Mouse (Mus musculus): ENCODE results near the gene Auts2. TPM values are rescaled to one million over a fixed set of nuclear protein-coding genes. Genes with fewer than 3 reads are reported as not detected.

Auts2 gene
- polyA plus RNA-seq, 1 experiment from 2014 or later, result 27.7 TPM

GRCm38 (mm10) chr5:131616113-131616876 lies 926.8 kb downstream of the Auts2 start:
- WGBS, result 2% methylated on average over 40 of the region's 40 CpGs
- Histone ChIP-seq H3K27me3 (peaks cover 44% of the 10 kb centered on the region), H3K27ac (no peak overlapping the region), H3K9ac (no peak overlapping the region), H3K4me3 (replicated peaks) (peak overlapping the region; percentile 39), H3K9me3 (replicated peaks) (no peaks in the 10 kb centered on the region), H3K36me3 (no peaks in the 10 kb centered on the region), H3K4me1 (peaks cover 17% of the 10 kb centered on the region), H3K4me2 (peak overlapping the region; percentile 76)
- peak; percentile 73 for ATAC-seq (replicated peaks; ENCODE audit: low FRiP score)

- H3K4me1 ChIP-seq, result peaks cover 26% of the 10 kb centered on the region
- H3K36me3 ChIP-seq, result no peaks in the 10 kb centered on the region
- H3K9me3 ChIP-seq (replicated peaks), result no peaks in the 10 kb centered on the region
- 85% methylated on average over 2 of the region's 2 CpGs for WGBS
- peaks cover 48% of the 10 kb centered on the region for H3K27me3 ChIP-seq
- H3K4me2 ChIP-seq, result no peak overlapping the region
- H3K4me3 ChIP-seq (replicated peaks), result no peak overlapping the region
- no peak overlapping the region for H3K27ac ChIP-seq
- ATAC-seq (replicated peaks; ENCODE audit: low FRiP score), result no peak
- H3K9ac ChIP-seq, result no peak overlapping the region
Observed at GRCm38 (mm10) chr5:131614238-131614637, 928.9 kb downstream of the Auts2 start.

- H3K9me3 ChIP-seq (replicated peaks), result no peaks in the 10 kb centered on the region
- no peaks in the 10 kb centered on the region for H3K36me3 ChIP-seq
- 73% methylated on average over 3 of the region's 3 CpGs for WGBS
- no peak overlapping the region for H3K4me3 ChIP-seq (replicated peaks)
- H3K9ac ChIP-seq, result no peak overlapping the region
- H3K4me2 ChIP-seq, result no peak overlapping the region
- H3K27ac ChIP-seq, result no peak overlapping the region
- H3K27me3 ChIP-seq, result peaks cover 41% of the 10 kb centered on the region
- H3K4me1 ChIP-seq, result peaks cover 26% of the 10 kb centered on the region
- ATAC-seq (replicated peaks; ENCODE audit: low FRiP score), result no peak
Observed at GRCm38 (mm10) chr5:131613301-131613700, 929.8 kb downstream of the Auts2 start.

- H3K9ac ChIP-seq, result no peak overlapping the region
- WGBS, result 53% methylated on average over 10 of the region's 10 CpGs
- no peak overlapping the region for H3K27ac ChIP-seq
- H3K36me3 ChIP-seq, result no peaks in the 10 kb centered on the region
- ATAC-seq (replicated peaks; ENCODE audit: low FRiP score), result no peak
- peaks cover 13% of the 10 kb centered on the region for H3K4me1 ChIP-seq
- H3K9me3 ChIP-seq (replicated peaks), result no peaks in the 10 kb centered on the region
- no peak overlapping the region for H3K4me3 ChIP-seq (replicated peaks)
- H3K27me3 ChIP-seq, result peaks cover 20% of the 10 kb centered on the region
- H3K4me2 ChIP-seq, result no peak overlapping the region
Observed at GRCm38 (mm10) chr5:131610702-131611101, 932.4 kb downstream of the Auts2 start.

- Histone ChIP-seq H3K4me2 (no peak overlapping the region), H3K9me3 (replicated peaks) (no peaks in the 10 kb centered on the region), H3K9ac (no peak overlapping the region), H3K4me3 (replicated peaks) (no peak overlapping the region), H3K27me3 (0 out of 2 replicates have a peak, but pooled peaks cover 8% of the 10 kb centered on the region), H3K27ac (no peak overlapping the region), H3K4me1 (peaks cover 21% of the 10 kb centered on the region), H3K36me3 (no peaks in the 10 kb centered on the region)
- no peak for ATAC-seq (replicated peaks; ENCODE audit: low FRiP score)
- WGBS, result 89% methylated on average over 5 of the region's 5 CpGs
Observed at GRCm38 (mm10) chr5:131606786-131607185, 936.4 kb downstream of the Auts2 start.

GRCm38 (mm10) chr5:131601934-131602692 lies 941.0 kb downstream of the Auts2 start:
- no peak overlapping the region for H3K4me3 ChIP-seq (replicated peaks)
- H3K4me2 ChIP-seq, result no peak overlapping the region
- peak; percentile 80 for ATAC-seq (replicated peaks; ENCODE audit: low FRiP score)
- 36% methylated on average over 7 of the region's 7 CpGs for WGBS
- no peaks in the 10 kb centered on the region for H3K9me3 ChIP-seq (replicated peaks)
- H3K4me1 ChIP-seq, result peaks cover 24% of the 10 kb centered on the region
- H3K9ac ChIP-seq, result no peak overlapping the region
- H3K27ac ChIP-seq, result no peak overlapping the region
- H3K27me3 ChIP-seq, result peaks cover 22% of the 10 kb centered on the region; the same call in 1 of the 2 replicates
- no peaks in the 10 kb centered on the region for H3K36me3 ChIP-seq

GRCm38 (mm10) chr5:131600325-131601125 lies 942.6 kb downstream of the Auts2 start:
- no peaks in the 10 kb centered on the region for H3K9me3 ChIP-seq (replicated peaks)
- no peak overlapping the region for H3K9ac ChIP-seq
- no peak overlapping the region for H3K4me2 ChIP-seq
- peaks cover 31% of the 10 kb centered on the region for H3K27me3 ChIP-seq
- H3K36me3 ChIP-seq, result no peaks in the 10 kb centered on the region
- 26% methylated on average over 13 of the region's 14 CpGs for WGBS
- ATAC-seq (replicated peaks; ENCODE audit: low FRiP score), result peak; percentile 55
- H3K27ac ChIP-seq, result no peak overlapping the region
- no peak overlapping the region for H3K4me3 ChIP-seq (replicated peaks)
- peaks cover 29% of the 10 kb centered on the region for H3K4me1 ChIP-seq

GRCm38 (mm10) chr5:131597503-131597902 lies 945.6 kb downstream of the Auts2 start:
- H3K36me3 ChIP-seq, result no peaks in the 10 kb centered on the region
- no peaks in the 10 kb centered on the region for H3K9me3 ChIP-seq (replicated peaks)
- peaks cover 34% of the 10 kb centered on the region for H3K27me3 ChIP-seq
- H3K4me3 ChIP-seq (replicated peaks), result no peak overlapping the region
- H3K4me1 ChIP-seq, result peaks cover 27% of the 10 kb centered on the region
- H3K9ac ChIP-seq, result no peak overlapping the region
- WGBS, result 91% methylated on average over 3 of the region's 3 CpGs
- no peak for ATAC-seq (replicated peaks; ENCODE audit: low FRiP score)
- no peak overlapping the region for H3K27ac ChIP-seq
- H3K4me2 ChIP-seq, result no peak overlapping the region

GRCm38 (mm10) chr5:131596591-131596990 lies 946.6 kb downstream of the Auts2 start:
- H3K36me3 ChIP-seq, result no peaks in the 10 kb centered on the region
- no peaks in the 10 kb centered on the region for H3K9me3 ChIP-seq (replicated peaks)
- no peak overlapping the region for H3K27ac ChIP-seq
- WGBS, result 8% methylated on average over 10 of the region's 10 CpGs
- H3K4me3 ChIP-seq (replicated peaks), result no peak overlapping the region
- no peak overlapping the region for H3K4me2 ChIP-seq
- peaks cover 19% of the 10 kb centered on the region for H3K4me1 ChIP-seq
- H3K9ac ChIP-seq, result no peak overlapping the region
- H3K27me3 ChIP-seq, result peaks cover 42% of the 10 kb centered on the region
- no peak for ATAC-seq (replicated peaks; ENCODE audit: low FRiP score)

GRCm38 (mm10) chr5:131595730-131596129 lies 947.4 kb downstream of the Auts2 start:
- 46% methylated on average over 8 of the region's 8 CpGs for WGBS
- H3K4me3 ChIP-seq (replicated peaks), result no peak overlapping the region
- H3K4me1 ChIP-seq, result peaks cover 12% of the 10 kb centered on the region
- peaks cover 51% of the 10 kb centered on the region for H3K27me3 ChIP-seq
- no peak for ATAC-seq (replicated peaks; ENCODE audit: low FRiP score)
- no peak overlapping the region for H3K4me2 ChIP-seq
- H3K27ac ChIP-seq, result no peak overlapping the region
- no peaks in the 10 kb centered on the region for H3K9me3 ChIP-seq (replicated peaks)
- H3K36me3 ChIP-seq, result no peaks in the 10 kb centered on the region
- H3K9ac ChIP-seq, result no peak overlapping the region

GRCm38 (mm10) chr5:131594597-131594996 lies 948.5 kb downstream of the Auts2 start:
- no peak overlapping the region for H3K4me2 ChIP-seq
- 77% methylated on average over 3 of the region's 3 CpGs for WGBS
- no peak overlapping the region for H3K9ac ChIP-seq
- H3K36me3 ChIP-seq, result no peaks in the 10 kb centered on the region
- H3K27me3 ChIP-seq, result peaks cover 51% of the 10 kb centered on the region
- peaks cover 5% of the 10 kb centered on the region; the same call in 1 of the 2 replicates for H3K4me1 ChIP-seq
- H3K27ac ChIP-seq, result no peak overlapping the region
- ATAC-seq (replicated peaks; ENCODE audit: low FRiP score), result no peak
- H3K4me3 ChIP-seq (replicated peaks), result no peak overlapping the region
- H3K9me3 ChIP-seq (replicated peaks), result no peaks in the 10 kb centered on the region

GRCm38 (mm10) chr5:131593261-131593660 lies 949.9 kb downstream of the Auts2 start:
- ATAC-seq (replicated peaks; ENCODE audit: low FRiP score), result no peak
- H3K36me3 ChIP-seq, result no peaks in the 10 kb centered on the region
- H3K4me2 ChIP-seq, result no peak overlapping the region
- peaks cover 5% of the 10 kb centered on the region; the same call in 1 of the 2 replicates for H3K4me1 ChIP-seq
- H3K9ac ChIP-seq, result no peak overlapping the region
- 93% methylated on average over 10 of the region's 10 CpGs for WGBS
- H3K9me3 ChIP-seq (replicated peaks), result no peaks in the 10 kb centered on the region
- no peak overlapping the region for H3K4me3 ChIP-seq (replicated peaks)
- peaks cover 47% of the 10 kb centered on the region for H3K27me3 ChIP-seq
- no peak overlapping the region for H3K27ac ChIP-seq
